Mouse (Mus musculus): ENCODE measurements around the gene Wdr17. TPM values are rescaled to one million over a fixed set of nuclear protein-coding genes. Genes with fewer than 3 reads are reported as not detected.

The Wdr17 gene
- polyA plus RNA-seq, 1 experiment = 25.1 TPM

DNA sequence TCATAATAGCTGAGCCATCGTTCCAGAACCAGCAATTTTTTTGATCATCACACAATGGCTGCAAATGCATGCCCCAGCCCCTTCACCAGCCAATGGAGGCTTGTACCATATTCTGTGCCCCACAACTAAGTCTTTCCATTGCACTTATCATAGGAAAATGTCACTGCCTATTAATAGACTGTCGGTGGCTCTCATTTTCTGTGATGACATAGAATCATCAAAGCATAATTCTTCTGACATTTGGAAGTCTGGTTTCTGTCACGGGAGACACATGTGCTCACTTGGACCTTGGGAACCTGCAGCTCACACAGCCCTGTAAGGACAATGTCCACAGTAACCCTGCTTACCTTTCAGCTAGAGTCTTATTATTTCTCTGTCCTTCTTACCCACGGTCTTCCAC is 424 bp downstream of the Wdr17 start:
- no peak for TF ChIP-seq CTCF (IDR thresholded peaks at IDR 0.05; ENCODE audit: extremely low read depth, insufficient read depth, low read length)
- TF ChIP-seq POLR2A (IDR thresholded peaks at IDR 0.05; ENCODE audit: extremely low read depth, insufficient read depth, low read length) = no peak
- peaks cover 2% of the 10 kb centered on the region; the same call in 1 of the 2 replicates for H3K4me1 ChIP-seq (ENCODE audit: control insufficient read depth, insufficient read depth, low read length)
- 0 out of 2 replicates have a peak overlapping the region, but pooled peaks have one; percentile 4 for H3K4me3 ChIP-seq (ENCODE audit: insufficient read depth, low read length)
- H3K27ac ChIP-seq (ENCODE audit: insufficient read depth, low read length) = peak overlapping the region; percentile 96

DNA sequence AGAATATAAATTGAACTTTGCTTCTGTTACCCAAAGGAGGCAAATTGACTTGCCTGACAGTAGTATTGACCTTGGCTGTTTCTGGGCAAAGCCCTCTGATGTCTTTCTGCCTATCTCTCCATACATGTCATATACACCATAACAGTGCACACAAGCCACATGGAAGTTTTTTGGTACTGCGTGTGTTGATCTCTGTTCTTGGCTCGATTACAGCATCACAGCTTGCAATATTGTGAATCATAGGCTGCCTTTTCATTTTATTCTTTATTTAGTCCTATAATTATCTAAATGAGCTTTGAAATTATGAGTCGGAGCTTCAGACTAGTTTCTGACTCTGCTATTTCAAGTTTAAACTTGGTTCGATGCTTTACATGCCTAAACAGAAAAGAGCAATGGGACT is 10.5 kb downstream of the Wdr17 start:
- Histone ChIP-seq H3K4me1 (ENCODE audit: control insufficient read depth, insufficient read depth, low read length) (no peaks in the 10 kb centered on the region), H3K27ac (ENCODE audit: insufficient read depth, low read length) (no peak overlapping the region), H3K4me3 (ENCODE audit: insufficient read depth, low read length) (no peak overlapping the region)
- TF ChIP-seq CTCF (IDR thresholded peaks at IDR 0.05; ENCODE audit: extremely low read depth, insufficient read depth, low read length) (no peak), POLR2A (IDR thresholded peaks at IDR 0.05; ENCODE audit: extremely low read depth, insufficient read depth, low read length) (no peak)

DNA sequence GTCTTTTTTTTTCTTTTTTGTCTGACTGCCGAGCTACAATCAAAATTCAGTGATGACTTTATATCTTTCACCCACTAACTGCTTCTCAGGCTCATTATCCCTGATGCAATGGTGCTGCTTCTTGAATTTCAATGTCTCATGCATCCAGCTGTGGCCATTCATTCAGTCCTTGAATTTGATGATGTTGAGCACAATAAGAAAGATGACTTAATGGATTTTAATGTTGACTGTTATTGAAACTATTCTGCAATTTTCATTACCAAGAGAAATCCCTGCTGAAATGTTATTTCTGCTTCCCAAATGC is 22.3 kb downstream of the Wdr17 start:
- H3K4me1 ChIP-seq (ENCODE audit: control insufficient read depth, insufficient read depth, low read length) = peaks cover 4% of the 10 kb centered on the region
- H3K27ac ChIP-seq (ENCODE audit: insufficient read depth, low read length) = peak overlapping the region; percentile 96
- TF ChIP-seq CTCF (IDR thresholded peaks at IDR 0.05; ENCODE audit: extremely low read depth, insufficient read depth, low read length) (no peak), POLR2A (IDR thresholded peaks at IDR 0.05; ENCODE audit: extremely low read depth, insufficient read depth, low read length) (no peak)
- H3K4me3 ChIP-seq (ENCODE audit: insufficient read depth, low read length) = no peak overlapping the region

DNA sequence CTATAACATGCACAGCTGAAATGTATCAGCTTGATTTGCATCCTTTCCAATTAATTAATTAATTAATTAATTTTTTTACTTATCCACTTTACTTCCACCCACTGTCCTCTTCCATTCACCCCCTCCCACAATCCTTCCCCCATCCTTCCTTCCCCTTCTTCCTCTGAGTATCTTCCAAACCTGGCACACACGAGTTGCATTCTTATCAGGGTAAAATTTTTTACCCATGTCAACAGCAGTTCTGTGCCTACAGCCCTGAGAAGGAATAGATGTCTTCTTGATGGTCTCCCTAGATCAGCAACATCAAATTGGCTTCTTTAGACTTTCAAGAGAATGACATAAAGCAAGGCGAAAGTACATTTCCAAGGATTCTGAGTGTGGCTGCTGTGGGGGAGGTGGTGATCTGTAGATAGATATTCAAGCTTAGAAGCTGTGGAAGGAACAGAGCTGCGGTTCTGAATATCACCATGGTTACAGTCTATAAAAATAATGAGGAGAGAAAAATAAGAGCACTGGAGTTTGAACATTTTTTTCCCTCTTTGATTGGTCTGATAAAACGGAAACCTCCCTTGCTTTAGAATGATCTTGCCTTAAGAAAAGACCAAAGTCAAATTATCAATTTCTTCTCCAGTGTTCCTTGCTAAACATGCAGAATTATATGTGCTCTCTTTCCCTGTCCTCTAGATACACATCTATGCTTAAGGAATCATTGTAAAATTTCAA is 22.8 kb downstream of the Wdr17 start:
- TF ChIP-seq POLR2A (IDR thresholded peaks at IDR 0.05; ENCODE audit: extremely low read depth, insufficient read depth, low read length) = no peak
- Histone ChIP-seq H3K4me1 (ENCODE audit: control insufficient read depth, insufficient read depth, low read length) (peaks cover 4% of the 10 kb centered on the region), H3K4me3 (ENCODE audit: insufficient read depth, low read length) (no peak overlapping the region), H3K27ac (ENCODE audit: insufficient read depth, low read length) (peak overlapping the region; percentile 96)

DNA sequence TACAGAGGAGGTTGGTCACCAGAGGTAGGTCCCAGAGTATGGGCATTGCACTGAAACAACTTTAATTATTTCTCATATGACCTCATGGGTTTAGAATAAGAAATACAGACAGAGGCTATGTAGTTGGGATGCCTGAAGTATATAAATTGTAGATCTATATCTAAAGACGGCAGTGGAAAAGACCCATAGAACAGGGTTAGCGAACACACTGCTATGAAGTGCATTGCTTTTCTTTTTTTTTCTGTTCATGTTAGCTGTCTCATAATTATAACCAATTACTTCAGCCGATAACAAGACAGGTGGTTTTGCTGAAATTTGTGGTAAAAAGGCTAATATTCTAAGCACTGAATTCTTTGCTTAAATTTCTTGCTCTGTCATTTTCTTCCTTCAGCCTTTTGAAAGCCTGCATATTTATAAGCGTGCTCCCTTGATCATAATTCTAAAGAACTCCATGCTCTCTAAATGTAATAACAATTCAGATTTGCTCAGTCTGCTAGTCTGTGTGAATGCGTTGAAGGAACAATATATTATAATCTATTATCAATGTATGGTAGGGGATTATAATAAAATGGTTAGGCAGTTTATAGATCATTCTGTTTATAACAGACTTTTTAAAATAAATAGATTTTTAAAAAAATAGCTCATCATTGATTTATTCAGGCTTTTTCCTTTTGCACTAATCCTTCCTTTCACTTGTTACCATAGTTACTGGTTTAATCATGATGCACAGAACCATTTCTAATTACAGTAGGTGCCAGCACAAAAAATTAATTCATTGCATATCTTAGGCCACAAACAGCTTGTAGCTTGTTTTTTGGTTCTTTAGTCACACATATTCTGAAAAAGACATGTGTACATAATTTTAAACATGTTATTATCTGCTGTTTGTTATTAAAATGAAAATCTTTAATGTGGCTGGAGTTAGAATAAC is 50.7 kb downstream of the Wdr17 start:
- Histone ChIP-seq H3K4me3 (ENCODE audit: insufficient read depth, low read length) (no peak overlapping the region), H3K27ac (ENCODE audit: insufficient read depth, low read length) (no peak overlapping the region), H3K4me1 (ENCODE audit: control insufficient read depth, insufficient read depth, low read length) (no peaks in the 10 kb centered on the region)
- no peak for TF ChIP-seq POLR2A (IDR thresholded peaks at IDR 0.05; ENCODE audit: extremely low read depth, insufficient read depth, low read length)
- TF ChIP-seq CTCF (IDR thresholded peaks at IDR 0.05; ENCODE audit: extremely low read depth, insufficient read depth, low read length) = no peak

DNA sequence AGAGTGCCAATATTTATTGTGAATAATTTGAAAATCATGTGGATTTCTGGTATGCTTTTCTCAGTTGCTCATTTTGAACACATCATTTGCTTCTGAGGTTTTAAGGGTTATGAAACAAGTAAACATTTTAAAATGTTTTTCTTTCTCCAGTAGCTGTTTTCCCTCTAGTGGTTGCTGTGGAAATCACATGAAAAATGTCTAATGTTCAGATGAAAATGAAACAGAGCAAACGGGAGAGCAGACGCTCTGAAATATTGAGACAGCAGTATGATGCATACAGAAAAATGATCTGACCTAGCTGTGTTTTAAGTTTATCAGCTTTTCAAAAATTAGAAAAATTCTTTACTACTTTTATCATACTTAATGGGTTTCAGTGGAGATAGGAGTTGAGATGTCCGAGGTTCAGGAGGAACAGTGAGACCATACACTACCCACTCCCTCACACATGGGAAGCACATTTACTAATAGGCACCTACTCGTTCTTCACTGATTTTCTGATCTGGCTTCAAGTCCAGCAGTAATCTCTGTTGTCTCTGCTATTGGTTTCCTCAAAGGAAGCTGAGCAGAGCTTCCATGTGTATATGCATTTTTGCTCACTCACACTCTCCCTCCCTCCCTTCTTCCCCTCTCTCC is 57.1 kb downstream of the Wdr17 start:
- Histone ChIP-seq H3K4me1 (ENCODE audit: control insufficient read depth, insufficient read depth, low read length) (peaks cover 4% of the 10 kb centered on the region; the same call in 1 of the 2 replicates), H3K27ac (ENCODE audit: insufficient read depth, low read length) (peak overlapping the region; percentile 65), H3K4me3 (ENCODE audit: insufficient read depth, low read length) (0 out of 2 replicates have a peak overlapping the region, but pooled peaks have one; percentile 19)
- TF ChIP-seq POLR2A (IDR thresholded peaks at IDR 0.05; ENCODE audit: extremely low read depth, insufficient read depth, low read length) (no peak), CTCF (IDR thresholded peaks at IDR 0.05; ENCODE audit: extremely low read depth, insufficient read depth, low read length) (no peak)

DNA sequence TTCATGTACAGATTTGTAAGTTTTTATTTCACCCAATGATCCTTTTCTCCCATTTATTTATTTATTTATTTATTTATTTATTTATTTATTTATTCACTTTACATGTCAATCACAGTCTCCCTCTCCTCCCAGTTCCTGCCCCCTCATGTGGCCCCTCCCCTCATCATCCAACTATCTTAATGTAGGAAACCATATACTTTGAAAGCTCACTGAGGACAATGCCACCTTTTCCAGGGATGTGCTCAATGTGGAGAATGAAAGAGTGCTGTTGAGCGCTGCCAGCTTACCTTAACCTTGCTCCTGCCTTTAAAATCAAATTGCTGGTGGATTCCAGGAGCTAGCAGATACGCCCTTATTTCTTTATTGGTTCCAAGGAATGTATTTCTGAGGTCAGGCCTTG is 59.0 kb downstream of the Wdr17 start:
- Histone ChIP-seq H3K27ac (ENCODE audit: insufficient read depth, low read length) (no peak overlapping the region), H3K4me3 (ENCODE audit: insufficient read depth, low read length) (no peak overlapping the region), H3K4me1 (ENCODE audit: control insufficient read depth, insufficient read depth, low read length) (peaks cover 4% of the 10 kb centered on the region; the same call in 1 of the 2 replicates)
- TF ChIP-seq POLR2A (IDR thresholded peaks at IDR 0.05; ENCODE audit: extremely low read depth, insufficient read depth, low read length) = no peak
- TF ChIP-seq CTCF (IDR thresholded peaks at IDR 0.05; ENCODE audit: extremely low read depth, insufficient read depth, low read length) = no peak

DNA sequence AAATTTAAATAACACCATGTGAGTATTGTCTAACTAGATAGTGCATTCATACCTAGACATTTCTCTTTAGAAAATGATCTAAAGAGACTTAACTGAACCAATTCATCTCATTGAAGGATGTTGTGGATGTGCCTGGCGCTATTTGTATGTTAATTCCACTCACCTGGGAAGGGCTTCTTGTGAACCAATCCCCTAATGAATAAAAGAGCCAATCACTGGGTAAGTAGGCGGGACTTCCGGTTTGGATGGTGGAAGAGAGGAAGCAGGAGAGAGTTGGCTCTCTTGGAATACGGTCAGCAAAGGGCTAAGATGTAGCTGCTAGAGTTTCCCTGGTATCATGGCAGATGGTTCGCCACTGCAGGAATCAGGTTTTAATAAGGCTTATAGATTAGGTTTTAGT is 64.0 kb downstream of the Wdr17 start:
- TF ChIP-seq CTCF (IDR thresholded peaks at IDR 0.05; ENCODE audit: extremely low read depth, insufficient read depth, low read length) (no peak), POLR2A (IDR thresholded peaks at IDR 0.05; ENCODE audit: extremely low read depth, insufficient read depth, low read length) (no peak)
- Histone ChIP-seq H3K4me1 (ENCODE audit: control insufficient read depth, insufficient read depth, low read length) (no peaks in the 10 kb centered on the region), H3K4me3 (ENCODE audit: insufficient read depth, low read length) (no peak overlapping the region), H3K27ac (ENCODE audit: insufficient read depth, low read length) (no peak overlapping the region)

DNA sequence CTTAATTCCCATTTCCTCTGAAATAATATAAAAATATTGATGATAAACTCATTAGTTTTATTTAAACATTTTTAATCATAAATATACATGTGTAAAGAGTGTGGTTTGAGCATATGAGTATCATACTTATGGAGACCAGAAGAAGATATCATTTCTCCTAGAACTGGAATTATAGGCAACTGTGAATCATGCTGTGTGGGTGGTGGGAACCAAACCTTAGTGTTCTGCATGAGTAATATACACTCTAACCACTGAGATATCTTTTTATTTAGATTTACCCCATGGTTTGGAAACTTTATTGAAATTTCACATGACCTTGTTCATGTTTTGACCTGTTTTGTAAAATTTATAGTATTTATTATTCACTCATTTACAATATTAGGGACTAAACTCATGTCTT is 68.3 kb downstream of the Wdr17 start:
- TF ChIP-seq POLR2A (IDR thresholded peaks at IDR 0.05; ENCODE audit: extremely low read depth, insufficient read depth, low read length) = no peak
- TF ChIP-seq CTCF (IDR thresholded peaks at IDR 0.05; ENCODE audit: extremely low read depth, insufficient read depth, low read length) = no peak
- Histone ChIP-seq H3K4me3 (ENCODE audit: insufficient read depth, low read length) (no peak overlapping the region), H3K27ac (ENCODE audit: insufficient read depth, low read length) (no peak overlapping the region), H3K4me1 (ENCODE audit: control insufficient read depth, insufficient read depth, low read length) (no peaks in the 10 kb centered on the region)

All from cortical plate, adult 2 months (tissue).